Mouse (Mus musculus) brain, embryonic 14.5 days (tissue): Measurements from ENCODE around the gene Sbp.

Source experiments
- CTCF ChIP-seq: fragments of 200-500 bp; IDR thresholded peaks from 2 replicates; pipeline ENCODE4 v1.5.1; 2012; ENCODE audit warnings: inconsistent platforms, mild to moderate bottlenecking, moderate library complexity, borderline replicate concordance; ENCODE audit not compliant: insufficient read depth, insufficient read length; ENCODE audit errors: extremely low read depth
- POLR2A ChIP-seq: fragments of 200-500 bp; IDR thresholded peaks from 2 replicates; pipeline ENCODE4 v1.6.1; 2012; ENCODE audit warnings: mild to moderate bottlenecking, inconsistent platforms, borderline replicate concordance; ENCODE audit not compliant: poor library complexity, insufficient read depth, insufficient read length, severe bottlenecking; ENCODE audit errors: extremely low read depth

DNA sequence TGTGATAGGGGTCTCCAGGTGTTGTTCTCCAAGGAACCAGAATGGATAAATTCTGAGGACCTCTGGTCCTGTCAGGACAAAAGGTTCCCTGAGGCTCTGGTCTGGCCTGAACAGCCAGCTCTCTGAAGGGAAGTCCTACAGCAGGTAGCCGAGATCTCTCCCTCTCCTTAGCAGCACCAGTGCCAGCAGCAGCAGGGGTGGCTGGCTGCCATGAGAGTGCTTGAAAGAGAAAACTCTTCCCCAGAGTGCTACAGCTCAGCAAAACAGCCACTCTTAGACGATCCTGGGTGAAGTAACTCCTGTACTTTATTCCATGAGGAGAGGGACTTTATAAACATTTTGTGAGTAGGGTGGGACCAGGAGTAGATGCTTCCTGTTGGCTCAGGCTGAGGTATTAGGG, 48.3 kb downstream of the Sbp start:
- TF ChIP-seq CTCF = no peak
- no peak for TF ChIP-seq POLR2A
